Mouse (Mus musculus) stomach, postnatal 0 days (tissue): ENCODE data around the gene Zfp11.
"Not testable (repeated sequence)": the region's sequence is repeated elsewhere in the genome, so short reads cannot be mapped to it uniquely, and the experiment has no call there.

Experiments
- CTCF ChIP-seq: IDR thresholded peaks from 2 replicates; pipeline ENCODE4 v1.5.1; 2016; ENCODE audit warnings: antibody characterized with exemption, low read depth, mild to moderate bottlenecking, moderate library complexity
- EP300 ChIP-seq: optimal IDR thresholded peaks from 2 replicates; pipeline ENCODE3; 2016; ENCODE audit warnings: antibody characterized with exemption

DNA sequence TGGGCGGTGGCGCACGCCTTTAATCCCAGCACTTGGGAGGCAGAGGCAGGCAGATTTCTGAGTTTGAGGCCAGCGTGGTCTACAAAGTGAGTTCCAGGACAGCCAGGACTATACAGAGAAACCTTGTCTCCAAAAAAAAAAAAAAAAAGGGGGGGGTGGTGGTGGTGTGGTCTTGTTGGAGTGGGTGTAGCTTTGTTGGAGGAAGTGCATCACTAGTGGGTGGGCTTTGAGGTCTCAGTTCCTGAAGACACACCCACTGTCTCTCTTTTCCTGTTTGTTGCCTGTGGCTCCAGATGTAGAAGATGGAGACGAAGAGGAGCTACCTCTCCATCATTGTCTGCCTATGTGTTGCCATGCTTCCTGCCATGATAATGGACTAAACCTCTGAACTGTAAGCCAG is 15.2 kb upstream of the Zfp11 start:
- not testable (repeated sequence) for TF ChIP-seq CTCF, EP300
